Mouse (Mus musculus): ENCODE data around the gene Ift27.

The Ift27 gene

DNA sequence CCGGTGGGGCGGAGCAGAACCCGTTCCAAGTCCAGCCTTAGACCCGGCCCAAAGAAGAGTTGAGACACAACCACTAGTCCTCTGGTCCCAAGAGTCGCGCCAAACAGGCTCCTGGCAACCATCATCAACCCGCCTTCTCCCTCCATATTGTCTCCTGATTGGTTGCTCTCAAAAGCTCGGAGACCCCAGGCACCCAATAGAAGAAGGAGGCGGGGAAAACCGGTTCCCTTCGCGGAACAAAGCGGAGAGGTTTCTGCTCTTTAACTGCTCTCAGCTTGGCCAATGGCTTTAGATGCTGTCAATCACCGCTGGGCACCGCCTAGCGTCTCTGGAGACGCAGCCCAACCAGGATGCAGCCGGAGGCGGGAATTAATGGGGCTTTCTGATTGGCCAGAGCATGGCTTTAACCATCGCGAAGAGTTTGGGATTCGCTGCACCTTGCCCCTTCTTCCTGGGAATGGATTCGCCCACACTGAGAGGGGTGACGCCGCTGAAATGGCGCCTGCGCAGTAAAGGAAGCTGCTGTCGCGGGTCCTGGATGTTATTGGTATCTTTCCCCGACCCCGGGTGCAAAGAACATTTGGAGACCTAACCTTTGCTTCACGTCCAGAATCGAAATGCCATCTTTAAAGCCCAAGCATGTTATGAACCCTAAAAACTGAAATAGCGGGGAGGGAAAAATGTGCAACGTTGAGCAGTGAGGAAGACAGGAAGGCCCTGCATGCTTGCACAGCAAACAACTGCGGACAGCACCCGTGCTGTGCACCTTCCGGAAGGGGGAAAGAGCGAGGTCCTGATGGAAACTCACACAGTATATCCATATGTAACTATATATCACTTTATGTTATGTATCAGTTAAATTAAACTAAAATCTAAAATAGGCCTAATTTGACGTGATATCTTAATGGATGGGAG, at the start of gene Ift27:
TSS of gene Ift27 (minus strand) at position 136 of the 915 bp plus-strand sequence.
- DNase-seq (ENCODE audit: low read depth) = peak; percentile 99

DNA sequence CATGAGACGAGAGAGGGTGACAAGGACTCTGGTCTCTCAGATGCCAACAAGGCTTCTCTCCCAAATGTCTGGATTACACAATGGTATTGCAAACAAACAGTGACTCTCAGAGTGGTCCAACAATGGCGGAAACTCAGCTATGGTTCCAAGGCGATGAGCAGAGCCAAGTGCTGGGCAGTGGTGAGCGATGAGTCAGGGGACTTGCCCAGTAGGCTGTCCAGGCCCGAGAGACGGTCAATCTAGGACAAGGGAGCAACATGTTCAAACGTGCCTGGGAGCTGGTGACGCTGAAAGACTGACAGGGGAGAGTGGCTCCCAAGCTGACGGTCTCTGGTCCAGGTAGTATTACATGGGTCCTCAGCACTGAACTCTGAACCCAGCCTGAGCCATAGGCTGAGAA, 41.4 kb upstream of the Ift27 start:
- no peak for DNase-seq (ENCODE audit: low read depth)

DNA sequence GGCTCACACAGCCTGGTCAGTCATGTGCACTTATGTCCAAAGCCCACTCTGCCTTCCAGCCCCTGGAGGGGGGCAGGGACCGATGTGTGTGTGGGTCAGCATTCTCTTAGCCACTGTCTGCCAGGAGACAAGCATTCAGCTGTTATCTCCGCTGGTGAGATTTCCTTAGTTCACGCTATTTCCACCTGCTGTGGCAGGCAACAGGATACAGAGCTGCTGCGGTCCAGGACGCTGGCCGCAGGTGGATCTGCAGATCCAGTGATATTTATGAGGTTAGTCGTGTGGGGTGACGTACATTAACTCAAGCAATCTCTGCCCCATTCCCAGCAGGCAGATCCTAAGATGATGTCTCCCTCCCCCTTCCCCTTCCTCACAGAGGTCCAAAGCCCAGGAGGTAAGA, 37.5 kb upstream of the Ift27 start:
- no peak for DNase-seq (ENCODE audit: low read depth)

DNA sequence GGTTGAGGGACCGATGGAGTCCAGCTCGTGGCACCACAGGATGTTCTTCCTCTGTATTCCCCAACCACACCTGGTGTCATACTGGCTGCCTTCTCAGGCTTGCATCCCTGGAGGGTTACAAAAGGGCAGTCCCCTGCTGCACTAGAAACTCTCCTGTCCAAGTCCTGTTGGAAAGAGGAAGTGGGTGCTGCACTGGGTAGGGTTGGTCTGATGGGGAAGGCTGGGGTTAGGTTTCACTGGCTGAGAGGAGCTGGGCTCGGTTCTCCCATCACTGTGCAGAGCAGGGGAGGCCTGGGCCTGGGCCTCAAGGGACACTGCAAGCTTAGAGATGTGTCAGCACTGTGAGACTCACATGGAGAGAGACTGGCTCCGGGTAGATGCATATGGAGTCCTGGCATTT, 36.3 kb upstream of the Ift27 start:
- DNase-seq (ENCODE audit: low read depth) = no peak

DNA sequence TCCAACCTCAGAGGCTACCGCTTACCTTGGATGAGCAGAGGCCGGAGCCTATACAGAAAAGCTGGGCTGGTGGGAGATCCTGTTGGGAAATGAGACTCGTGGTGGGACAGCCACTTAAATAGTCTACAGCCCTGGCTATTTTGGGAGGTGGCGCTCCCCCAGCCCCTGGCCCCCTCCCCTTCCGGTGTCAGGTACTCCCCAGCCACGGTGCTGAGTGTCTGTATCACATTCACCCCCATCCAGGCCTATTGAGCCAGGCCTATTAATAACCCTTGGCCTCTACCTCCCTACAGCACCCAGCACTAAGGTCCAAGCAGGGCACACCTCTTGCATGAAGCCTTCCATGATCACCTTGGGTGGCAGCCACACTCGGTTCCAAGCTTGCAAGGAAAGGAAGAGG, 32.4 kb upstream of the Ift27 start, which contains the start of gene Pvalb:
TSS of gene Pvalb (minus strand) at position 89 of the 400 bp plus-strand sequence.
- DNase-seq (ENCODE audit: low read depth) = no peak

DNA sequence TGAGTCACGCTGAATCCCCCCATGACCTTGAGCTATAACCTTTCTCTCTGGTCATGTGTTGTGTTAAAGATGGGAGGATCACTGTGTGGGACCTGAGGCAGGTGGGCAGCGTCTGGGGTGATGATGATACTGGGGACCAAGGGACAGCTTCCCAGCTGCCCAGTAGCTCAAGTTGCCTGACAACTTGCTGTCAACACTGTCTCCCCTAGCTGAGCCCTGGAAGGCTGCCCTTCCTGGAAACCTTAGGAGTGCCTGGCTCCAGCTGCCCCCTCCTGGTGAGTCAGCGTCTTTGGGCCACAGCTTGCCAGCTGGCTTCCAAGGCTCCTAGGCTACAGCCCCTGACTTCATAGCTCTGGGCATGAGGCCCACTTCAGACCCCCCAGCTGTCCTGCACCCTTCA, 31.3 kb upstream of the Ift27 start:
- DNase-seq (ENCODE audit: low read depth) = no peak

GRCm38 (mm10) chr15:78204053-78204847, 30.3 kb upstream of the Ift27 start:
- DNase-seq (ENCODE audit: low read depth) = no peak

DNA sequence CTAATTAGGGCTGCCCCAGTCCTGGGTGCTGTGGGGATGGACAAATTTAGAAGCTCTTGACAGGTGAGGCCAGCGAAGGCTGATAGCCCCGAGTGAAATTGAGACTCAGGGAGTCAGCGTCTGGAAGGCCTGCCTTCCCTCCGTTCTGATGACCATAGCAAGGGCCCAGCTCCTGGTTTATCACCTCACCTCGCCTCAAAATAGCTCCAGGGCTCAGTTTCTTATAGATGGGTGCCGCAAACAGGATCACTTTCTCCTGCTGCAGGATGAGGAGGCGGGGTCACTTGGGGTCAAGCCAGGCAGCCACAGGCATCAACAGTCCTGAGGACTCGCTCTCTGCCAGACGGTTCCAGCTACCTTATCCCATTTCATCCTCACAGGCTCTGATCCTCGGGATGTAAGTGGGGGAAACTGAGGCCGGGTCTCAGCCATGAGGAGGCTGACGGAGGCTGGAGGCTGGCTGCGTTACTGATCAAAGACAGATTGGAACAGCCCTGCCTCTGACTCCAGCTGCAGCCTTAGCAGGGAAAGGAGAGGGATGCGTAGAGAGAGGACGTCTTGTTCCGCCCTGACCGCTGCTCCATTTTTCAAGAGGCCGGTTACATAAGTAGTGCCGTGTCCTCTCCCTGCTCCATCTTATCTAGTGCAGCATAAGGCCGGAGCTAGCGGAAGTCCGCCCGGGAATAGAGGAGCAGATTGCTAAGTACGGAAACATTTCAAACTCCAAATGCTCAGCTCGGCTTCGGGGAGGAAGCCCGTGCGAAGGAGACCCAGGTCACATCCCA, 21.4 kb upstream of the Ift27 start:
- no peak for DNase-seq (ENCODE audit: low read depth)

GRCm38 (mm10) chr15:78194320-78194719, 20.4 kb upstream of the Ift27 start:
- no peak for DNase-seq (ENCODE audit: low read depth)

- no peak for DNase-seq (ENCODE audit: low read depth)
These were observed 15.7 kb upstream of the Ift27 start for GRCm38 (mm10) chr15:78189636-78190035.

DNA sequence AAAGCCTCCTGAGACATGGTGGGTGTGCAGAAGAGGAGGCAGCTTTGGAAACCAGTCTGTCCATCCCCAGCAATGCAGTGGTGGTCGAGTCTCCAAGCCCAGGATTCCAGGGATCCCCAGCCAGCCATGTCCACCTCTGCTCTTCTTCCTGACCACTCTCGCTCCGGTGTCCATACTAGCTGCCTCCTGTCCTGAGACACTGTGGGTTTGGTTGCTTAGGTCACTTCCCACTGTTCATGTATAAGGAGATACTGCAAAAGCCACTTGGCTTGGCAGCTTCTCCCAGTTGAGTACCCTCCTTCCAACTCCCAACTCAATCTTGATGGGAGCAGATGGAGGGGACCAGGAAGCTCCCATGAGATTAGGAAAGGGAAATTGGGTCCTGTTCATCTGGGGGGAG, 14.6 kb upstream of the Ift27 start:
- no peak for DNase-seq (ENCODE audit: low read depth)

GRCm38 (mm10) chr15:78186906-78187305, 13.0 kb upstream of the Ift27 start:
- DNase-seq (ENCODE audit: low read depth) = no peak

GRCm38 (mm10) chr15:78185609-78186008, 11.7 kb upstream of the Ift27 start:
- DNase-seq (ENCODE audit: low read depth) = no peak

DNA sequence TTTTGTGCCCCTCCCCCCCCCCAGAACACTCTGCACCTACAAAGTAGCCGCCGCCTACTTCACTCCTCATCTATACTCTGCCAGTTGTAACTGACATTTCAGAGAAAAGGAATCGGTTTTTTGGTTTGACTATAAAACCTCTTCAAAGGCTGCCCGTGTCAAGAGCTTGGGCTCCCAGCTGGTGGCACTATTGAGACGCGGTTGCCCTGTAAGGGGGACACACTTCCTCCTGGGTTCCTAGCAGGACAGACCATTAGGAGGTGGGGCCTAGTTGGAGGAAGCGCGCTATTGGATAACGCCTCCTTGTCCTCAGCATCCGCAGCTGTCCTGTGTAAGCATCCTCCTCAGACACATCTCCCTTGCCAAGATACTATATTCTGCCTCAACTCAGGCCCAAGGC, 10.9 kb upstream of the Ift27 start:
- DNase-seq (ENCODE audit: low read depth) = peak; percentile 56

GRCm38 (mm10) chr15:78181701-78182405, 7.9 kb upstream of the Ift27 start:
- DNase-seq (ENCODE audit: low read depth) = no peak

- no peak for DNase-seq (ENCODE audit: low read depth)
These were observed 5.9 kb upstream of the Ift27 start for GRCm38 (mm10) chr15:78179775-78180174.

GRCm38 (mm10) chr15:78178397-78178796, 4.5 kb upstream of the Ift27 start:
- DNase-seq (ENCODE audit: low read depth) = peak; percentile 55

DNA sequence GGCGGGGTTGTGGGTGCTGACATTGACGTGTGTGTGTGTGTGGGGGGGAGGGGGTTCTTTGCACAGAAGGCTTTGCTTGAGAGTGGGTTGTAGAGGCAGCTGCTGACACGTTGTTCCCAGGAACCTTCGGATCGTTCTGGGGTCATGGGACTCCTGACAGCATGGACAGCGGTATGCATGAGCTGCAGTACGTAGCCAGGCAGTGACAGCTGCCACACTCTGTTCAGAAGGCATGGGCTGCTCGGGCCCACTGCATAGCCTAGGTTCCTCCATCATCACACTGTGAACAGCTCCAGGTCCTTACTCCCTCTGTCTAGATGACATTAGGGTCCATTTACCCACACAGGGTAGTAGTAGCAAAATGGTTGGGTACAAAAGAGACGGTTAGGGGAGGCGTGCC, 3.4 kb upstream of the Ift27 start:
- DNase-seq (ENCODE audit: low read depth) = no peak

- no peak for DNase-seq (ENCODE audit: low read depth)
These were observed 959 bp upstream of the Ift27 start for GRCm38 (mm10) chr15:78174887-78175245.

DNA sequence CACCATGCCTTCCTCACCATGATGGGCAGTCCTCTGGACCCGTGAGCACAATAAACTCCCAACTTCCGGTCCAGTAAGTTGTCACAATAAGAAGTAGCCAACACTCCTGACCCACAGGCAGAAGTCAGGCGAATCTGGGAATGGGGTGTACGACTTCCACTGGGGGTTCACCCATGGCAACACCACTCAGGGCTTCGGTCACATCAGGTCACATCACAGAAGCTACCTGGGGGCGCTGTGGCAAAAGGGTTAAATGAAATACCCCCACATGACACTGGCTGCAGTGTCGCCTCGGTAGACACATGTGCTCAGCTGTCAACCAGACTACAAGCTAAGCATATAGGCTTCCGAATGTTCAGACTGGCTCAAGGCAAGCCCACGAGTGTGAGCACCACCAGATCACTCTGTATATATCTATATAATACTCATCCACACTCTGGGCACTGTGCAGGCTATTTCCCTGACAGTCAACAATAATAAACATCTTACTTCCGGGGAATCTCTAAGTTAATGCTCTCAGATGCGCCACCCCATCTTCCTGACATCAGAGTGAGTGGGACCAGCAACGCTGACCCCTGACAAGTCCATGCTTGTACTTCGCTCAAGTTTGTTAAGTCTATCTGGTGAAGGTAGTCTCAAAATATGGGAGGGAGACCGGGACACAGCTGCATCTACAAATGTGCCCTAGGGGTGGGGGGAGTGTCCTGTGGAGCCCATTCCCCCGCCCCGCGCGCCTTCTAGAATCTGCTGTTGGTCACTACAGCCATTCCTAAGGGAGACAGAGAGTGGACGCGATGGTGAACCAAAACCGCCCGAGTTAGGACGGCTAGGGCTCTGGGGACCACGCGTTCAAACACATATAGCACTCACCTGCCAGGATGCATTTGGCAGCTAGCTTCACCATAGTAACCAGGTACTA, 749 bp downstream of the Ift27 start:
- DNase-seq (ENCODE audit: low read depth) = no peak
